Mouse (Mus musculus): ENCODE data around the gene Gmeb1. TPM values are rescaled to one million over a fixed set of nuclear protein-coding genes. Genes with fewer than 3 reads are reported as not detected.
A peak's percentile ranks its signal among the peaks of the same experiment; 100 is the strongest.
"Not testable (repeated sequence)": the region's sequence is repeated elsewhere in the genome, so short reads cannot be mapped to it uniquely, and the experiment has no call there.

Gmeb1 gene
- polyA plus RNA-seq (2014; fragmentation: Nextera tagmentation; extraction: Ambion mirVana): 28.1 and 28.3 TPM in 2 replicates

- WGBS (ENCODE audit: insufficient replicate concordance): 15% methylated on average over 37 of the region's 49 CpGs
- ATAC-seq (replicated peaks; ENCODE audit: insufficient number of reproducible peaks, low FRiP score, low TSS enrichment): peak; percentile 73
Observed at GRCm38 (mm10) chr4:132261514-132262357, at the start of gene Gmeb1. Gene Gmeb1 (minus strand): TSS chr4:132261602.

DNA sequence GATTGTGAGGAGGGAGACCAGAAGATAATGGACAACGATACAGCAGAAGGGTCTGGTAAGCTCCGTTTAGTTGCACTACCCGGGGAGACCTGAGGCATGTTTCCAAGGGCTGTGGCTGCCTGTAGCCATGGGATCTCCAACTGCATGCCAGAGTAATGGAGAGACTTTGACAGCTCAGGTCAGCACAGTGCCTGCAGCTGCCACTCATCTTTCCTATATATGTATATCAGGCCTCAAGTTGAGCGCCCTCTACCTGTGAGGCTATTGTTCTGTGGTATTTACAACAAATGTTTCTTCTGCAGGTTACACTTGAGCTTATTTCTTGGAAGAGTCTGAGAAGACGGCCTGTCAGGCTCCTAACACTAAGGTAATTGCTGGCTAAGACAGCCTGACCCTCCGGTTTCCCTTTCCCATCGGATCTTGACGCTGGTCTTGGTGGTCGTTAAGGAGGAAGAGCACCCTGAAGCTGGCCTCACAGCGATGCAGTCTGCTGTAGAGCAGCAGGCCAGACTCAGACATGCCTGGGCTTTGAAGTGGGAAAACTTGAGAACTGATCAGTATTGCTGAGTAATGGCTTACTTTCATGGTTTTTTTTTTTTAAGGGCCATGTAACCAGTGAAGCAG lies 48.6 kb upstream of the Gmeb1 start:
- H3K27ac ChIP-seq (ENCODE audit: low read depth, low read length): peak overlapping the region; percentile 89; the same call in 1 of the 2 replicates

More at GRCm38 (mm10) chr4:132261514-132262357, at the start of gene Gmeb1:
- Histone ChIP-seq H3K4me1 (ENCODE audit: control insufficient read depth, insufficient read depth, low read length) (peaks cover 18% of the 10 kb centered on the region), H3K27me3 (ENCODE audit: control insufficient read depth, insufficient read depth, low read length) (no peaks in the 10 kb centered on the region), H3K27ac (ENCODE audit: low read depth, low read length) (peak within 1 kb of the TSS; percentile 97), H3K4me2 (peak within 1 kb of the TSS; percentile 91), H3K9ac (ENCODE audit: low read depth, low read length) (peak within 1 kb of the TSS; percentile 98), H3K36me3 (ENCODE audit: control insufficient read depth, insufficient read depth, low read length) (no peaks in the 10 kb centered on the region), H3K9me3 (replicated peaks; ENCODE audit: control insufficient read depth, low read length) (no peaks in the 10 kb centered on the region), H3K4me3 (ENCODE audit: low read depth, low read length) (peak within 1 kb of the TSS; percentile 93)

DNA sequence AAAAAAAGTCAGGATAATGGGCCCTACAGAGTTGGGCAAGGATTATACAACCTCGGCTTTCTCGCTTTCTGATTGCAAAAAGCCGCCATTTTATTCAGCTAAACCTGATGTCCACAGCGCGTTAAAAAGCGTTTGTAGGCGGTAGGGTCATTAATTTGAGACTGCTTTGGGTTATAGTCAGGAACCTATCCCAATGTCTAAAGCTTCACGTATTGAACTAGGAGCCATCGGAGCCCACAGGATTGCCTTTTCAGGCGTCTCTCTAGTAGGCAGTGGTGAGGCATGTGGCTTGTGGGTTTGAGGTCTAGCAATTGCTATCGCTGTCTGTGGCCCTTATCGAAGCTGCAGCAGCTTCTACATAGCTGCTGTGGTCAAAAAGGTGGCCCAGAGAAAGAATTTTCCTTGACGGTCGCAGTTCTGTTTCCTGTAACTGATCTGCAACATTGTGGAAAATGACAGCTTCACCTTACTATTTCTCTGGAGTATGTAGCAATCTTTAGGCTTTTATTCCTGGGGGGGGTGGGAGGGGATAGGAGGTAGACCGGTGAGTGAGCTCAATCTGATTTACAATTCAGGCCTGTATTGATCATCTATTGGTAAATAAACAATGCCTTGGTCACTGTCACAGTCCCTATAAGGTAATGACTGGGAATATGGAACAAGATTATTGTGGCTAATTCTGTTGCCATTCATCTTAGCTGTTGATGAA lies 47.9 kb upstream of the Gmeb1 start:
- peak overlapping the region; percentile 93 for H3K4me2 ChIP-seq
- no peak for ATAC-seq (replicated peaks; ENCODE audit: insufficient number of reproducible peaks, low FRiP score, low TSS enrichment)
- H3K27ac ChIP-seq (ENCODE audit: low read depth, low read length): peak overlapping the region; percentile 89
- peaks cover 20% of the 10 kb centered on the region for H3K36me3 ChIP-seq (ENCODE audit: control insufficient read depth, insufficient read depth, low read length)
- peak overlapping the region; percentile 81 for H3K4me3 ChIP-seq (ENCODE audit: low read depth, low read length)
- H3K27me3 ChIP-seq (ENCODE audit: control insufficient read depth, insufficient read depth, low read length): no peaks in the 10 kb centered on the region
- H3K9me3 ChIP-seq (replicated peaks; ENCODE audit: control insufficient read depth, low read length): no peaks in the 10 kb centered on the region
- WGBS (ENCODE audit: insufficient replicate concordance): 1% methylated on average over 15 of the region's 15 CpGs
- H3K9ac ChIP-seq (ENCODE audit: low read depth, low read length): peak overlapping the region; percentile 95
- H3K4me1 ChIP-seq (ENCODE audit: control insufficient read depth, insufficient read depth, low read length): peaks cover 11% of the 10 kb centered on the region

More for the DNA sequence above, 48.6 kb upstream of the Gmeb1 start:
- peak overlapping the region; percentile 81 for H3K4me3 ChIP-seq (ENCODE audit: low read depth, low read length)
- no peaks in the 10 kb centered on the region for H3K9me3 ChIP-seq (replicated peaks; ENCODE audit: control insufficient read depth, low read length)
- no peaks in the 10 kb centered on the region for H3K27me3 ChIP-seq (ENCODE audit: control insufficient read depth, insufficient read depth, low read length)
- ATAC-seq (replicated peaks; ENCODE audit: insufficient number of reproducible peaks, low FRiP score, low TSS enrichment): no peak
- peaks cover 11% of the 10 kb centered on the region for H3K4me1 ChIP-seq (ENCODE audit: control insufficient read depth, insufficient read depth, low read length)
- peak overlapping the region; percentile 93 for H3K4me2 ChIP-seq
- peak overlapping the region; percentile 95 for H3K9ac ChIP-seq (ENCODE audit: low read depth, low read length)
- peaks cover 20% of the 10 kb centered on the region for H3K36me3 ChIP-seq (ENCODE audit: control insufficient read depth, insufficient read depth, low read length)
- WGBS (ENCODE audit: insufficient replicate concordance): 31% methylated on average over 10 of the region's 10 CpGs

DNA sequence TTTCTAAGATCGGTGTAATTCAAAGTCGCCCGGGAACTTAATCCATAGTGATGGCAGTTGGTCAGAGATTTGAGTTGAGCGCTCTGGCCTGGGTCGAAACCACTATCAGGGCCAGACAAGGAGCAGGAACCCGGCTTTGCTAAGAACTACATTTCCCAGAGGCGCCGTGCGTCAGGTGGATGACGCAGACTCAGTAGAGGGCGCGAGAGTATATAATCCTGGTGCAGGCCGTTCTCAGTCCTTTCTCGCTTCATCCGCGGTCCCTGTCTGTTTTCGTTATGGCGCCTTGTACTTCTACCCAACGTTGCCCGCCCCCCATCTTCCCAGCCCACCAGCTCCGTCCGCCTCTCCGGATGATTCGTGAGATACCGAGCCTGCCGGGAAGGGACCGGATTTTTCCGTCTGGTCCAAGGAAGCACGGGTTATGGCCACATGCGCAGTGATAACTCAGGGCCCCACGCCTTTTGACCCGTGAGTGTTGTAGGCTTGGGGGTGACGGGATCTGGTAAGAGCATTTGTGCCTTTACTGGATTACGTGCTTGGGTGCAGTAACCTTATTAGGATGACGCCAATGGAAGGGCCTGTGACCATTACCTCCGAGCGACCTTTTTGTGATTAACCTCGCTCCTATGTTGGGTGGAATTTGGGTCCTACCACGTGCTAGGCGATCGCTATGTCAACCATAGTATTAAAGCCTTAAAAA lies 47.2 kb upstream of the Gmeb1 start:
- ATAC-seq (replicated peaks; ENCODE audit: insufficient number of reproducible peaks, low FRiP score, low TSS enrichment): peak; percentile 81
- Histone ChIP-seq H3K36me3 (ENCODE audit: control insufficient read depth, insufficient read depth, low read length) (peaks cover 13% of the 10 kb centered on the region), H3K4me3 (ENCODE audit: low read depth, low read length) (peak overlapping the region; percentile 81), H3K9me3 (replicated peaks; ENCODE audit: control insufficient read depth, low read length) (no peaks in the 10 kb centered on the region), H3K27ac (ENCODE audit: low read depth, low read length) (peak overlapping the region; percentile 89), H3K4me1 (ENCODE audit: control insufficient read depth, insufficient read depth, low read length) (peaks cover 11% of the 10 kb centered on the region), H3K27me3 (ENCODE audit: control insufficient read depth, insufficient read depth, low read length) (no peaks in the 10 kb centered on the region), H3K4me2 (peak overlapping the region; percentile 93), H3K9ac (ENCODE audit: low read depth, low read length) (peak overlapping the region; percentile 95)
- under 1% methylated on average over 41 of the region's 41 CpGs for WGBS (ENCODE audit: insufficient replicate concordance)

DNA sequence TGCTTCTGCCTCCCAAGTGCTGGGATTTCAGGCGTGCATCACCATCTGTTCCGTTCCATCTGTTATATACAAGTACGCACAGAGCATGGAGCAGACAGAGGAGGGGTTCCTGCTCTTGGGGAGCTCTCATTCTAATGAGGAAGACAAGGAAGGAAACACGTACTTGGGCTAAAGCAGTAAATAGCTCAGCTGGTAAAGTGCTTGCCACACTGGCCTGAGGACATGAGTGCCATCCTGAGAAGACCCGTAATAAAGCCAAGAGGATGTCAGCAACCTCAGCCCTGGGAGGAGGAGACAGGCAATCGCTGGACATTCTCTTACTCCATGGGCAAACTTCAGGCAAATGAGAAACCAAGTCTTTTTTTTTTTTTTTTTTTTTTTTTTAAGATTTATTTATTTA lies 44.6 kb upstream of the Gmeb1 start:
- WGBS (ENCODE audit: insufficient replicate concordance): 77% methylated on average over 6 of the region's 6 CpGs
- H3K27ac ChIP-seq (ENCODE audit: low read depth, low read length): no peak overlapping the region
- no peaks in the 10 kb centered on the region for H3K27me3 ChIP-seq (ENCODE audit: control insufficient read depth, insufficient read depth, low read length)
- no peak for ATAC-seq (replicated peaks; ENCODE audit: insufficient number of reproducible peaks, low FRiP score, low TSS enrichment)
- no peak overlapping the region for H3K9ac ChIP-seq (ENCODE audit: low read depth, low read length)
- H3K36me3 ChIP-seq (ENCODE audit: control insufficient read depth, insufficient read depth, low read length): peaks cover 10% of the 10 kb centered on the region
- no peak overlapping the region for H3K4me2 ChIP-seq
- H3K4me1 ChIP-seq (ENCODE audit: control insufficient read depth, insufficient read depth, low read length): peaks cover 17% of the 10 kb centered on the region
- H3K9me3 ChIP-seq (replicated peaks; ENCODE audit: control insufficient read depth, low read length): no peaks in the 10 kb centered on the region
- no peak overlapping the region for H3K4me3 ChIP-seq (ENCODE audit: low read depth, low read length)

- 73% methylated on average over 8 of the region's 8 CpGs for WGBS (ENCODE audit: insufficient replicate concordance)
- H3K4me3 ChIP-seq (ENCODE audit: low read depth, low read length): no peak overlapping the region
- H3K27me3 ChIP-seq (ENCODE audit: control insufficient read depth, insufficient read depth, low read length): no peaks in the 10 kb centered on the region
- H3K36me3 ChIP-seq (ENCODE audit: control insufficient read depth, insufficient read depth, low read length): peaks cover 4% of the 10 kb centered on the region
- no peak overlapping the region for H3K27ac ChIP-seq (ENCODE audit: low read depth, low read length)
- peaks cover 14% of the 10 kb centered on the region for H3K4me1 ChIP-seq (ENCODE audit: control insufficient read depth, insufficient read depth, low read length)
- H3K4me2 ChIP-seq: no peak overlapping the region
- no peak for ATAC-seq (replicated peaks; ENCODE audit: insufficient number of reproducible peaks, low FRiP score, low TSS enrichment)
- H3K9me3 ChIP-seq (replicated peaks; ENCODE audit: control insufficient read depth, low read length): no peaks in the 10 kb centered on the region
- no peak overlapping the region for H3K9ac ChIP-seq (ENCODE audit: low read depth, low read length)
Observed at GRCm38 (mm10) chr4:132305276-132305675, 43.9 kb upstream of the Gmeb1 start.

GRCm38 (mm10) chr4:132303484-132303883 lies 42.1 kb upstream of the Gmeb1 start:
- ATAC-seq (replicated peaks; ENCODE audit: insufficient number of reproducible peaks, low FRiP score, low TSS enrichment); H3K9me3 ChIP-seq (replicated peaks; ENCODE audit: control insufficient read depth, low read length); H3K27ac ChIP-seq (ENCODE audit: low read depth, low read length); H3K4me1 ChIP-seq (ENCODE audit: control insufficient read depth, insufficient read depth, low read length); H3K27me3 ChIP-seq (ENCODE audit: control insufficient read depth, insufficient read depth, low read length); H3K36me3 ChIP-seq (ENCODE audit: control insufficient read depth, insufficient read depth, low read length): not testable (repeated sequence)
- 35% methylated on average over 6 of the region's 6 CpGs for WGBS (ENCODE audit: insufficient replicate concordance)
- H3K9ac ChIP-seq (ENCODE audit: low read depth, low read length): peak overlapping the region; percentile 73
- peak overlapping the region; percentile 76 for H3K4me2 ChIP-seq
- H3K4me3 ChIP-seq (ENCODE audit: low read depth, low read length): peak overlapping the region; percentile 53

GRCm38 (mm10) chr4:132302939-132303479 lies 41.6 kb upstream of the Gmeb1 start, which contains the start of gene Rab42:
Gene Rab42 (minus strand): TSS chr4:132303385.
- Histone ChIP-seq H3K27ac (ENCODE audit: low read depth, low read length) (no peak within 1 kb of the TSS), H3K27me3 (ENCODE audit: control insufficient read depth, insufficient read depth, low read length) (no peaks in the 10 kb centered on the region), H3K9ac (ENCODE audit: low read depth, low read length) (peak within 1 kb of the TSS; percentile 73), H3K4me1 (ENCODE audit: control insufficient read depth, insufficient read depth, low read length) (peaks cover 6% of the 10 kb centered on the region), H3K9me3 (replicated peaks; ENCODE audit: control insufficient read depth, low read length) (no peaks in the 10 kb centered on the region), H3K36me3 (ENCODE audit: control insufficient read depth, insufficient read depth, low read length) (no peaks in the 10 kb centered on the region), H3K4me3 (ENCODE audit: low read depth, low read length) (peak within 1 kb of the TSS; percentile 53), H3K4me2 (peak within 1 kb of the TSS; percentile 76)
- WGBS (ENCODE audit: insufficient replicate concordance): 2% methylated on average over 31 of the region's 31 CpGs
- peak; percentile 66 for ATAC-seq (replicated peaks; ENCODE audit: insufficient number of reproducible peaks, low FRiP score, low TSS enrichment)

Measured in heart, embryonic 11.5 days (tissue).